Mouse (Mus musculus): ENCODE measurements at regions not wholly inside any gene's neighbourhood (a gene's known extent, or its start where the extent isn't known, plus 50 kb on each side); places are given as distances from the start of the nearest gene placed in this dataset.
A peak's percentile ranks its signal among the peaks of the same experiment; 100 is the strongest.

- Histone ChIP-seq H3K36me3 (ENCODE audit: control insufficient read depth, insufficient read depth, low read length) (no peaks in the 10 kb centered on the region), H3K27ac (ENCODE audit: insufficient read depth, low read depth, low read length) (no peak overlapping the region), H3K27me3 (replicated peaks; ENCODE audit: control insufficient read depth, insufficient read depth, low read length) (no peaks in the 10 kb centered on the region), H3K4me1 (ENCODE audit: control insufficient read depth, insufficient read depth, low read length) (no peaks in the 10 kb centered on the region), H3K4me3 (ENCODE audit: insufficient read depth, low read depth, low read length) (no peak overlapping the region)
- no peak for DNase-seq
- 54% methylated on average over 8 of the region's 8 CpGs for WGBS
- TF ChIP-seq CTCF (conservative IDR thresholded peaks at IDR 0.05; ENCODE audit: insufficient read depth, insufficient read length, low read depth, low read length) (no peak), POLR2A (IDR thresholded peaks at IDR 0.05; ENCODE audit: low read depth, low read length) (no peak)
These were observed 498.2 kb upstream of the Castor2 start for GRCm38 (mm10) chr5:133601241-133601739.

DNA sequence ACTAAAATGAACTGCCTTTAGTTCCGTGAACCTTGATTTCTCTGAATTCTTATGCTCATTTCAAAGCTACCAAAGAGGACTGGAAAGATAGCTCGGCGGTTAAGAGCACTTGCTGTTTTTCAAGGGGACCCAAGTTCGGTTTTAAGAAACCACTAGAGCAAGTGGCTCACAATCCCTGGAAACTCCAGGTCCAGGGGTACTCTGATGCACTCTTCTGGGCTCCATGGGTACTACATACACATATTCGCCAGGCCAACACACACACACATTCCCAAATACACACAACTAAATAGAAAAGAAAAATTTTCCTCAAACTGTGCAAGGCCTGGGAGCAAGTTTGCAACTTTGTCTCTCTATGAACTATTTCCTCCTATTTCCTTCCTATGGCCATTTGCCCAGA, 498.9 kb upstream of the Castor2 start:
- Histone ChIP-seq H3K4me1 (ENCODE audit: control insufficient read depth, insufficient read depth, low read length) (no peaks in the 10 kb centered on the region), H3K27ac (ENCODE audit: insufficient read depth, low read depth, low read length) (no peak overlapping the region), H3K4me3 (ENCODE audit: insufficient read depth, low read depth, low read length) (no peak overlapping the region), H3K27me3 (replicated peaks; ENCODE audit: control insufficient read depth, insufficient read depth, low read length) (no peaks in the 10 kb centered on the region), H3K36me3 (ENCODE audit: control insufficient read depth, insufficient read depth, low read length) (no peaks in the 10 kb centered on the region)
- 72% methylated on average over 5 of the region's 5 CpGs for WGBS
- no peak for DNase-seq
- TF ChIP-seq POLR2A (IDR thresholded peaks at IDR 0.05; ENCODE audit: low read depth, low read length) = no peak
- 0 out of 2 replicates have a peak, but pooled peaks have one; percentile 19 for TF ChIP-seq CTCF (conservative IDR thresholded peaks at IDR 0.05; ENCODE audit: insufficient read depth, insufficient read length, low read depth, low read length)

DNA sequence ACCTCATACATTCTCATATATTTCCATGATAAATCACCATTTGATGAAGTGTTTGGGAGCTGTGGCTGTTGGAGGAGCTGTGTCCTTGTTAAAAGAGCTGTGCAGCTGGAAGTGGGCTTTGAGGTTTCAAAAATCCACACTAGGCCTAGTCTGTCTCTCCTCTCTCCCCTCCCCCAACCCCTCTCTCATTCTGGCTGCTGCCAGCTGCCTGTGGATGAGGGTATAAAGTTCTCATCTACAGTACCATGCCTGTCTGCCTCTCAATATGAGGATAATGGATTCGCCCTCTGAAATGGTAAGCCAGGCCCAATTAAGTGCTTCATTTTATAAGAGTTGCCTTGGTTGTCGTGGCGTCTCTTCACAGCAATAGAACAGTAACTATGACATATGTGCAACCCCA, 501.4 kb upstream of the Castor2 start:
- Histone ChIP-seq H3K4me3 (ENCODE audit: insufficient read depth, low read depth, low read length) (no peak overlapping the region), H3K36me3 (ENCODE audit: control insufficient read depth, insufficient read depth, low read length) (no peaks in the 10 kb centered on the region), H3K27me3 (replicated peaks; ENCODE audit: control insufficient read depth, insufficient read depth, low read length) (no peaks in the 10 kb centered on the region), H3K27ac (ENCODE audit: insufficient read depth, low read depth, low read length) (no peak overlapping the region), H3K4me1 (ENCODE audit: control insufficient read depth, insufficient read depth, low read length) (no peaks in the 10 kb centered on the region)
- TF ChIP-seq CTCF (conservative IDR thresholded peaks at IDR 0.05; ENCODE audit: insufficient read depth, insufficient read length, low read depth, low read length) (no peak), POLR2A (IDR thresholded peaks at IDR 0.05; ENCODE audit: low read depth, low read length) (no peak)
- 91% methylated on average over 3 of the region's 3 CpGs for WGBS
- DNase-seq = no peak

DNA sequence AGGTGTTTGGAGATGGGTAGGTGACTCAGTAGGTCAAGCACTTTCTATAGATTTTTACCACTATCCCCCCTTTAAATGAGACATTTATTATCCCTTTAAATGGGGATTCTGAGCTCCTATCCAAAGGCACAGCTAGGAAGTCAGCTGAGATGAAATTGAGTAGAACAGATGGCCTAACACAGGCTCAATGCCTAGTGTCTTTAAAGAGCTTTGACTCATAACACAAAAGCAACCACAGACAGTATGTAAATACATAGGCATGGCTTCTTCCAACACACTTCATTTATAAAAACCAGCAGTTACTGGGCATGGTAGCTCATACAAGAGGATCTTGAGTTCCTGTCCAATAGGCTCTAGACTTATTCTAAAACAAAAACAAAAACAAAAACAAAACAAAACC, 513.0 kb upstream of the Castor2 start:
- H3K4me1 ChIP-seq (ENCODE audit: control insufficient read depth, insufficient read depth, low read length) = no peaks in the 10 kb centered on the region
- no peak overlapping the region for H3K27ac ChIP-seq (ENCODE audit: insufficient read depth, low read depth, low read length)
- no peaks in the 10 kb centered on the region for H3K36me3 ChIP-seq (ENCODE audit: control insufficient read depth, insufficient read depth, low read length)
- no peaks in the 10 kb centered on the region for H3K27me3 ChIP-seq (replicated peaks; ENCODE audit: control insufficient read depth, insufficient read depth, low read length)
- TF ChIP-seq POLR2A (IDR thresholded peaks at IDR 0.05; ENCODE audit: low read depth, low read length) = no peak
- TF ChIP-seq CTCF (conservative IDR thresholded peaks at IDR 0.05; ENCODE audit: insufficient read depth, insufficient read length, low read depth, low read length) = no peak
- no peak overlapping the region for H3K4me3 ChIP-seq (ENCODE audit: insufficient read depth, low read depth, low read length)
- no peak for DNase-seq

DNA sequence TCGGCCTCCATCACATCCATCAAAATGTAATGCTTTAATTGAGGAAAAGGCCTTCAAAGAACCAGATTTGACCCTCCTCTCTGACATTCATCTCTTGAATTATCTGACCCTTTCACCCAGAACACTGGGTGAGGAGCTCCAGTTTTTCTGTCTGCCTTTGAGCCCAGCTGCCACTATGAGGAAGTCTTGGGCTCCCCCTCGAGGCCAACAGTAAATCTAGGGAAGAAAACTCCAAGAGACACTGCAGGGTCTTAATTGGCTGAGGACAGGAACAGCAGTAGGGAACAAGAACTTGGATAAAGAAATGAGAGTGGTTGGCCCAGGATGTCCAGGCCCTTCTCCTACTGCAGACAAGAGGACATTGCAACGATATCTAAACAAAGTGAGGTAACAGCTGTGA, 514.3 kb upstream of the Castor2 start:
- H3K4me3 ChIP-seq (ENCODE audit: insufficient read depth, low read depth, low read length) = no peak overlapping the region
- no peaks in the 10 kb centered on the region for H3K36me3 ChIP-seq (ENCODE audit: control insufficient read depth, insufficient read depth, low read length)
- peak; percentile 28 for DNase-seq
- H3K4me1 ChIP-seq (ENCODE audit: control insufficient read depth, insufficient read depth, low read length) = no peaks in the 10 kb centered on the region
- H3K27ac ChIP-seq (ENCODE audit: insufficient read depth, low read depth, low read length) = no peak overlapping the region
- H3K27me3 ChIP-seq (replicated peaks; ENCODE audit: control insufficient read depth, insufficient read depth, low read length) = no peaks in the 10 kb centered on the region
- no peak for TF ChIP-seq POLR2A (IDR thresholded peaks at IDR 0.05; ENCODE audit: low read depth, low read length)
- TF ChIP-seq CTCF (conservative IDR thresholded peaks at IDR 0.05; ENCODE audit: insufficient read depth, insufficient read length, low read depth, low read length) = peak; percentile 43; the same call in 1 of the 2 replicates
- WGBS = 20% methylated on average over 3 of the region's 3 CpGs

- 33% methylated on average over 6 of the region's 6 CpGs for WGBS
- DNase-seq = no peak
- no peaks in the 10 kb centered on the region for H3K36me3 ChIP-seq (ENCODE audit: control insufficient read depth, insufficient read depth, low read length)
These were observed 522.9 kb upstream of the Castor2 start for GRCm38 (mm10) chr5:133576595-133576994.

GRCm38 (mm10) chr5:133569096-133569495, 530.4 kb upstream of the Castor2 start:
- H3K4me3 ChIP-seq (ENCODE audit: insufficient read depth, low read depth, low read length) = no peak overlapping the region
- TF ChIP-seq CTCF (conservative IDR thresholded peaks at IDR 0.05; ENCODE audit: insufficient read depth, insufficient read length, low read depth, low read length) (no peak), POLR2A (IDR thresholded peaks at IDR 0.05; ENCODE audit: low read depth, low read length) (no peak)
- H3K27ac ChIP-seq (ENCODE audit: insufficient read depth, low read depth, low read length) = no peak overlapping the region
- no peaks in the 10 kb centered on the region for H3K4me1 ChIP-seq (ENCODE audit: control insufficient read depth, insufficient read depth, low read length)
- no peaks in the 10 kb centered on the region for H3K36me3 ChIP-seq (ENCODE audit: control insufficient read depth, insufficient read depth, low read length)
- no peak for DNase-seq
- H3K27me3 ChIP-seq (replicated peaks; ENCODE audit: control insufficient read depth, insufficient read depth, low read length) = no peaks in the 10 kb centered on the region
- whole genome bisulfite sequencing = 75% methylated on average over 2 of the region's 2 CpGs

More at GRCm38 (mm10) chr5:133576595-133576994, 522.9 kb upstream of the Castor2 start:
- TF ChIP-seq POLR2A (IDR thresholded peaks at IDR 0.05; ENCODE audit: low read depth, low read length) = no peak
- no peak for TF ChIP-seq CTCF (conservative IDR thresholded peaks at IDR 0.05; ENCODE audit: insufficient read depth, insufficient read length, low read depth, low read length)
- Histone ChIP-seq H3K4me1 (ENCODE audit: control insufficient read depth, insufficient read depth, low read length) (no peaks in the 10 kb centered on the region), H3K4me3 (ENCODE audit: insufficient read depth, low read depth, low read length) (no peak overlapping the region), H3K27me3 (replicated peaks; ENCODE audit: control insufficient read depth, insufficient read depth, low read length) (no peaks in the 10 kb centered on the region), H3K27ac (ENCODE audit: insufficient read depth, low read depth, low read length) (no peak overlapping the region)
